Mouse (Mus musculus) adrenal gland, postnatal 4 days (tissue): ENCODE measurements around the gene Srebf1. TPM values are rescaled to one million over a fixed set of nuclear protein-coding genes. Genes with fewer than 3 reads are reported as not detected.
A peak's percentile ranks its signal among the peaks of the same experiment; 100 is the strongest.

Experiments used
- DNase-seq, 2 experiments: peaks; one replicate each; pipeline ENCODE4 v3.0.0; 2021 to 2022; ENCODE audit warnings: low spot score in 2 of 2, mixed read lengths in 2 of 2
- total RNA-seq, 2 experiments: library from RNA; stranded (reverse); gene quantifications; 2 replicates each; pipeline ENCODE4 v1.2.3; 2021

The Srebf1 gene
- total RNA-seq, 2 experiments from 2014 or later = 135 to 160 TPM

DNA sequence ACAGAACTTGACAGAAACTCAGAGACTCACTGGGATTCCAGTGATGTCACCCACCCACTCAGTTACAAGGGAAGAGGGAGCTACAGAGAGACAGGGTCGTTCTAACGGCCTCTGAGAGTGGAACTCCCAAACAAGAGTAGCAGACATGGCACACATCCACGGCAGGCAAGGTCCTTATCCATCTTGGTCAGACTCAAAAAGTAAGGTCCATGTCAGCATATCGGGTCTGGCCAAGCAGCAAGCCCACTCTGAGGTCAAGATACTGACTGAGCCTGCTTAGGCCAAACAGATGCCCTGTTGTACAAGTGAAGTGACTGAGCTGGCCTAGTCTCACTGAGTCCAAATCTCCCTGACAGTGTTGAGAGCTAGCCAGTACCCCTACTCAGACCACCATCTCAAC is 13.7 kb downstream of the Srebf1 start:
- no peak for DNase-seq

DNA sequence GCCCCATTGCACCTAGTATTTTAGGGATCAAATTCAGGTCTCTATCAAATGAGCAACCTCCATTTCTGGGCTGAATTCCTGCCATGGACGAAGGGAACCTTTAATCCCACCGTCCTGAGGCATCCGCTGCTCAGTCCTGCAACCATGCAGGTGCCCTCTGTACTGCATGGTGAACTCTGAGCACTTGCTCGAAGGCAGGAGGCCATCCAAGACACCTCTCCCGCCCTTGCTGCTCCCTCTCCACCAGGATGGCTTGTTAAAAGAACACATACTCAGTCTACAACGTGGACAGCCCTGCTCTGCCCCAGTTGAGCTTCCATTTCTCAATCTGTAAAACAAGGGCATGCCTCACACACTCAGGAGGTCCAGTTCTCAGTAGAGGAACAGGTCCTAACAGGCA is 14.2 kb downstream of the Srebf1 start:
- no peak for DNase-seq

DNA sequence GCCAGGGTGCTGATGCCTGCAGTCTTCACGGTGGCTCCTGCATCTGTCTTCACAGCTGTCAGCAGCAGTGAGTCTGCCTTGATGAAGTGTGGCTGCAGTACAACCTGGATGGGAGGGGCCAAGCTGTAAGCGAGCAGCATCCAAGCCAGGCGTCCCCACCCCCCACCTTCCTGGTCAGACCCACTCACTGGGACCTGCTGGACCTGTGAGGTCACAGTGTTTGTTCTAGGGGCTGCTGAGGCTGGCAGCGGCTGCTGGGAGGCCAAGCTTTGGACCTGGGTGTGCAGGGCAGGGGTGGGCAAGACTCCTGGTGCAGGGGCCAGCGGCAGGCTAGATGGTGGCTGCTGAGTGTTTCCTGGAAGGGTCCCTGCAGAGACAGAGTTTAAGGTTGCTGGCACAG is 16.2 kb downstream of the Srebf1 start:
- no peak for DNase-seq

DNA sequence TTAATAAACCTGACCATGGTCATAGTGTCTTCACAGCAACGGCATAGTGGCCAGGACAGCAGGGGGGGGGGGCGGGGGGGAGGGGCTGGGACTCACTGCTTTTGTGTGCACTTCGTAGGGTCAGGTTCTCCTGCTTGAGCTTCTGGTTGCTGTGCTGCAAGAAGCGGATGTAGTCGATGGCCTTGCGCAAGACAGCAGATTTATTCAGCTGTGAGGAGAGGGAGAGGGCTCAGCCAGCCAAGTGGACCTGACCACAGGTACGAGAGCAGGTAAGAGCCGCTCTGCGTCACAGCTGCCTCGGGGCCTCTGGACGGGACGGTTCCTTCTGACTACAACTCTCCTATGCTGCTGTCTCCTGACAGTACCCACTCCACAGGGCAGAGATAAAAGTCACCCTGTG is 17.4 kb downstream of the Srebf1 start:
- no peak for DNase-seq

DNA sequence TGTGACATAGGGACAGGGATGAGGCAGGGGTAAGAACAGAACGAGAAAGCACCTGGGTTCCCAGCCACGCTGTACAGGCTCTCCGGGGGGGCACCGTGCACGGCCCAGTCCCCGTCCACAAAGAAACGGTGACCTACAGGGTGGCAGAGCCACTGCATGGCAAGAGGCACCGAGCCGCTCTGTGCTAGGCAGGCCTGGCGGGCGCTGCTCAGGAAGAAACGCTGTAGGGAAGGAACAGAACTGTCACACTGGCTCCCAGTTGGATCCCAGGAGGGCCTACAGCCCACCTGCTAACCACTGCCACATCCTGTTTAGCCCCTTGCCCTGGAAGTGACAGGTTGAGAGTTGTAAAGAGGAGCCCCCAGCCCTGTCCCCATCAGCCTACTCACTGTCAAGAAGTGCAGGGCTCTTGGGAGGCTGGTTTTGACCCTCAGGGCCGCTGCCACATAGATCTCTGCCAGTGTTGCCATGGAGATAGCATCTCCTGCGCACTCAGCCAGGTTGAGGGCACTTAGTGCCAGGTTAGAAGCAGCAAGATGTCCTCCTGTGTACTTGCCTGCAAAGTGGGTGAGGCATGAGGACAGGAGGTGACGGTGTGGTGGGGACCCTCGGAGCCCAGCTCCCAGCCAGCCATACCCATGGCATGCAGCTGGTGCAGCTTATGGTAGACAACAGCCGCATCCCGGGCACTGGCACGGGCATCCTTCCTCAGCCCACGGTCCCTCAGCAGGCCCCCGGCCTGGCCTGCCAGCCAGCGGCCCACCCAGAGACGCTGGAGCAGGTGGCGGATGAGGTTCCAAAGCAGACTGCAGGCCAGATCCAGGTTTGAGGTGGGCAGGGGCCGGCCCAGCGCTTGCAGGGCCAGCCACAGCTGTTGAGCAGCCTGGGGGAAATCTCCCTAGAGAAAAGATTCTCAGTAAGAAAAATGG is 19.4 kb downstream of the Srebf1 start:
- DNase-seq = no peak

DNA sequence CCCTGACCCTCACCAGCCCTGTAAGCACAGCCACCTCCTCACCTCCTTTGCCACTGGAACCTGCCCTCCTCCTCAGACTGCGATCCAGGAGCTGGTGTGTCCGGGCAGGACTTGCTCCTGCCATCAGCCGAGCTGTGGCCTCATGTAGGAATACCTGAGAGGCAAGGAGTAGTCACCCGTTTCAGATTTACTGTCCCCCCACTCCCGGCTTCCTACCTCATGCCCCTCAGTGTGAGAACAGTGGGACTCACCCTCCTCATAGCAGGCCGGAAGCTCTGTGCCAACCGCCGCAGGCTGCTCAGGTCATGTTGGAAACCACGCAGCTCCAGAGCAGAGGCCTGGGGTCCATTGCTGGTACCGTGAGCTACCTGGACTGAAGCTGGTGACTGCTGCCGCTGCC is 22.0 kb downstream of the Srebf1 start:
- no peak for DNase-seq

DNA sequence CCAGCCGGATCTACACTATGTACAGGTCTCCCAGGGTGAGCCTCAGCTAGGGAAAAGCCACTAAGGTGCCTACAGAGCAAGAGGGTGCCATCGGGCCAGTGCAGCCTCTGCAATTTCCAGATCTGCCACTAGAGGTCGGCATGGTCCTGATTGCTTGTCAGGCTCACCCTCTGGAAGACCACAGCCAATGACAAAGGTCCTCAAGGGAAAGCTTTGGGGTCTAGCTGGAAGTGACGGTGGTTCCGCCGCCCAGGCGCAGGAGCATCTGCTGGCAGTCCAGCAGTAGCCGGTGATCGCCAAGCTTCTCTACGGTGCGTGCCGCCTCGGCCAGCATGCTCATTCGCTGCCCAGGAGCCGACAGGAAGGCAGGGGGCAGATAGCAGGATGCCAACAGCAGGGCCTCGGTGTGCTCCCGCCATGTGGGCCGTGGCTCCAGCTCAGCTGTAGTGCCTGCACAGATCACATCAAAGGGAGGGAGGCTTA is 22.6 kb downstream of the Srebf1 start:
- peak; percentile 77 to 83 for DNase-seq

DNA sequence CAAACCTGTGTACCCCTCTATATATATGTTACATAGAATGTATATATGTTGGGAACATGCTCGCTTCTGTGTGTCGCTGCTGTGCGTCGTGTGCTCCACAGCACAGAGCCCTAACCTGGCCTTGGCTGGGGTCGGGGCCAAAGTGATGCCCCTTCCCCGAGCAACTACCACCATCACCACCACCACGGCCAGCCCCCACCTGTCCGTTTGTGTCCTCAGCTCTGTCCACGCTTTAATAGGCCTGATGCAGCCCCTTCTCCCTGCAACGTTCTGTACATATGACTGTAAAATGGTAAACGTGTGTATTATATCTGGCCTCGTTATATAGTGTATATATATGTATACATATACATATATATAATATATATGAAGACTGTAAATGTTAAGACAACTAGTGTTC is 23.7 kb downstream of the Srebf1 start:
- no peak for DNase-seq

DNA sequence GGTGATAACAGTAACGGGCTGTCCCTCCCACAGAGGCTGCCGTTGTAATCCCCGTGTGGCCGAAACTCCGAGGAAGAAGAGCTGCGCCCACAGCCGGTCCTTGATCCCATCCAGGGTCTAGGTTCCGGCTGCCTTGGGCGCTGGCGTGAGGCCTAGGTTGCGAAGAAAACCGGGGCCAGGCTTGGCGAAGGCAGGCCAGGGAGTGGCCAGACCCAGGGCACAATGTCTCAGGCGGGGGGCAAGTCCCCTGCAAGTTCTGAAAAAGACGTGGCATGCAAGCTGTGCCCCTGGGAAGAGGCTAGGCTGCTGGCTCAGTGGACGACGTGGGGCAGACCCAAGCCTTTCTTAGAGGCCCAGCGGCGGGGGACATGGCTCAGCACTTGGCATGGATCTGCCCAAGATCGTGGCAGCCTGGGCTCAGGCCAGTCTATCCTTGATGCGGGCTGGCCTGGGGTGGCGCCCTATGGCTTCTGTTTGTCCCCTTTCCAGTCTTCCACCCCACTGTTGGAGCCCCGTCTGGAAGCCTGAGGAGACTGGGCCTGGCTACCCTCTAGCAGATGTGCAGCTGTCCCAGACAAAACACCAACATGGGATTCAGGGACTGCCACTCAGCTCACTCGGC is 24.3 kb downstream of the Srebf1 start:
- DNase-seq = no peak

DNA sequence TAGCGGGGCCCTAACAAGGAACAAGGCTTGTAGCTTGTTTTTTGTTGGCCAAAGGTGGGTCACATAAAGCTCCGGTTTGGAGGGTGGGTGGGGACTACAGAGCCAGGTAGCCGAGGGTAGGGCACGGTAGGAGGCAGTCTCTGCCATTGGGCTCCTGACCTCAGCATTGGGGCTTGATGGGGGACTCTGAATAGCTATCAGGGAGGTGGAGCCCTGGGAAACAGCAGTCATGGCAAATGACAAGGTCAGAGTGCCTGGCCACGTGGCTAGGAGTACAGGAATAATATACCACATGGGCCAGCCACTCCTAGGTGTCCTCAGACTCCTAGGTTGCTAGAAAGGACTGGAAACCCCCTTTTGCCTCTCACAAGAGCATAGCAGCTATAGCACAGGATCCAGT is 26.0 kb downstream of the Srebf1 start:
- DNase-seq = no peak

DNA sequence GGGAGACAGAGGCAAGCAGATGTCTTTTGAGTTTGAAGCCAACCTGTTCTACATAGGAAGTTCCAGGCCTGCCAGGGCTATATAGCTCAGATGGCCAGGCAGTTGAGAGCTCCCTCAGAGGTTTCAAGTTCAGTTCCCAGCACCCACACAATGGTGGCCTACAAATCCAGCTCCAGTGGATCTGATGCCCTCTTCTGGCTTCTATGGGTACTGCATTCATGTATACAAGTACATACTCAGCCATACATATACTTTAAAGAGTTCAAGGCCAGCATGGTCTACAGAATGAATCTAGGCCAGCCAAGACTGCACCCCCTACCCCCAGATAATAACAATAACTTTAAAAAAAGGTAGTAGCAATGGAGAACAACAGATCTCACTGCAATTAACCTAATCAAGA is 27.3 kb downstream of the Srebf1 start:
- DNase-seq = no peak

DNA sequence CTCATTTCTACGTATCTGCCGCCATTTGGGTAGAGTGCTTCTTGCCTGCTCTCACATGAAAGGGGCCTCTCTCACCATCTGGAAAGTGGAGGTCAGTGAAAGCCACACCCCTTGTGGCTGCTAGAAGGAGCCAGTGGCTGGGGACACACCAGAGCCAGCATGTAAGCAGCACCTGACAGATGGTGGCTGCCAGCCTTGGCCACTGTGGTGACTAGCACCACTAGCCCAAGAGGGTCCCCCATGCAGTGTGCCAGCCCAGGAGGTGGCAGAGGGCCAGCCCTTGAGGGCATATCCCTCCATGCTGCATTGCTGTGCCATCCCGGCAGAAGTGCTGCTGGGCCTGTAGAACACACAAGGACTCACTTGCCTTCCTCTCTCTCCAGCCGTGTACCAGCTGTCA is 28.8 kb downstream of the Srebf1 start:
- no peak for DNase-seq

DNA sequence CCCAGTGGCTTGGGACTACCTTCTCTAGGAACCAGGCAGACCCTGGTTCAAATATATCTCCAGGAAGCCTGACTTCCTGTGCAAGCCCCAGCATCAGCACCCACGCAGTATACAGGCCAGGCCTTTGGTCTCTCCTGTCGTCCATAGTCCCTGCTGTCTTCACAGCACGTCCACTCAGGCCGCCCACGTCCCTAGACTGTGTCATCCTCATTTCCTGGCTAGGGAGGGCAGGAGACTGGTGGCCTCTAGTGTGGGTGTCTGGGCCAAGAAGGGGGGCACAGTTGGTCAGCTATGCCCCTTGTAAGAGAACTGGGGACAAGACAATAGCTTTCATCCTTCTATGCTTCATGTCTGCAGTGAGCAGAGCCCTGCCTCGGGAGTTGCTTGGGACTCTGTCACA is 29.8 kb downstream of the Srebf1 start:
- no peak for DNase-seq

DNA sequence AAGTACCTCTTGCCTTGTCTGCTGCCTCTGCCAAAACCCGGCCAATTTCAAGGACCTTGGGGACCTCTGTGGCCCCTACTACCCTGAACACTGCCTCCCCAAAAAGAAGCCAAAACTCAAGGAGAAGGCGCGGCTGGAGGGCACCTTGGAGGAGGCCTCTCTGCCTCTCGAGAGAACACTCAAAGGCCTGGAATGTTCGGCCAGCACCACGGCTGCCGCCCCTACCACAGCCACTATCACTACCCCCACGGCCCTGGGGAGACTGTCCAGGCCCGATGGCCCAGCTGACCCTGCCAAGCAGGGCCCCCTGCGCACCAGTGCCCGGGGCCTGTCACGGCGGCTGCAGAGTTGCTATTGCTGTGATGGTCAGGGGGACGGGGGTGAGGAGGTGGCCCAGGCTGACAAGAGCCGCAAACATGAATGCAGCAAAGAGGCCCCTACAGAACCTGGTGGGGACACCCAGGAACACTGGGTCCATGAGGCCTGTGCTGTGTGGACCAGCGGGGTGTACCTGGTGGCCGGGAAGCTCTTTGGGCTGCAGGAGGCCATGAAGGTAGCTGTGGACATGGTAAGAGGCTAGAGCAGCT is 32.2 kb downstream of the Srebf1 start:
- no peak for DNase-seq

DNA sequence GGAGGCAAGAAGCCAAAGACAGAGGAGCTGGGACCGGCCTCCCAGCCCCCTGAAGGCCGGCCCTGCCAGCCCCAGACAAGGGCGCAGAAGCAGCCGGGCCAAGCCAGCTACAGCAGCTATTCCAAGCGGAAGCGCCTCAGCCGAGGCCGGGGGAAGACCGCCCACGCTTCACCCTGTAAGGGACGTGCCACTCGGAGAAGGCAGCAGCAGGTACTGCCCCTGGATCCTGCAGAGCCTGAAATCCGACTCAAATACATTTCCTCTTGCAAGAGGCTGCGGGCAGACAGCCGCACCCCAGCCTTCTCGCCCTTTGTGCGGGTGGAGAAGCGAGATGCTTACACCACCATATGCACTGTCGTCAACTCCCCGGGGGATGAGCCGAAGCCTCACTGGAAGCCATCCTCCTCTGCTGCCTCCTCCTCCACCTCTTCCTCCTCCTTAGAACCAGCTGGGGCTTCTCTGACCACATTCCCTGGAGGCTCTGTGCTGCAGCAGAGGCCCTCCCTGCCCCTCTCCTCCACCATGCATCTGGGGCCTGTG is 32.8 kb downstream of the Srebf1 start:
- DNase-seq = no peak

DNA sequence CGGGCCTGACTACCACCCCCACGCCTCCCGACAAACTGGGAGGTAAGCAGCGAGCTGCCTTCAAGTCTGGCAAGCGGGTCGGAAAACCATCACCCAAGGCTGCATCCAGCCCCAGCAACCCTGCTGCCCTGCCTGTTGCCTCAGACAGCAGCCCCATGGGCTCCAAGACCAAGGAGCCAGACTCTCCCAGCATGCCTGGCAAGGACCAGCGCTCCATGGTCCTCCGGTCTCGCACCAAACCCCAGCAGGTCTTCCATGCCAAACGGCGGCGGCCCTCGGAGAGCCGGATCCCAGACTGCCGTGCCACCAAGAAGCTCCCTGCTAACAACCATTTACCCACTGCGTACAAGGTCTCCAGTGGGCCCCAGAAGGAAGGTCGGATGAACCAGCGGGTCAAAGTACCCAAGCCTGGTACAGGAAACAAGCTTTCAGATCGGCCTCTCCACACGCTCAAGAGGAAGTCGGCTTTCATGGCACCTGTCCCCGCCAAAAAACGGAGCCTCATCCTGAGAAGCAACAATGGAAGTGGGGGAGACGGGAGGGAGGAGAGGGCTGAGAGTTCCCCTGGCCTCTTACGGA is 34.0 kb downstream of the Srebf1 start:
- DNase-seq = no peak

DNA sequence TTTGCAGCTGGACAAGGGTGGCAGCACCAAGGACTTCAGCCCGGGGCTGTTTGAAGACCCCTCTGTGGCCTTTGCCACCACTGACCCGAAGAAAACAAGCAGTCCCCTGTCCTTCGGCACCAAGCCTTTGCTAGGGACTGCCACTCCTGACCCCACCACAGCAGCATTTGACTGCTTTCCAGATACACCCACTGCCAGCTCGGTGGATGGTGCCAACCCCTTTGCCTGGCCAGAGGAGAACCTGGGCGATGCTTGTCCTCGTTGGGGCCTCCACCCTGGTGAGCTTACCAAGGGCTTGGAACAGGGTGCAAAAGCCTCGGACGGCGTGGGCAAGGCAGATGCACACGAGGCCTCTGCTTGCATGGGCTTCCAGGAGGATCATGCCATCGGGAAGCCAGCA is 35.3 kb downstream of the Srebf1 start:
- no peak for DNase-seq

DNA sequence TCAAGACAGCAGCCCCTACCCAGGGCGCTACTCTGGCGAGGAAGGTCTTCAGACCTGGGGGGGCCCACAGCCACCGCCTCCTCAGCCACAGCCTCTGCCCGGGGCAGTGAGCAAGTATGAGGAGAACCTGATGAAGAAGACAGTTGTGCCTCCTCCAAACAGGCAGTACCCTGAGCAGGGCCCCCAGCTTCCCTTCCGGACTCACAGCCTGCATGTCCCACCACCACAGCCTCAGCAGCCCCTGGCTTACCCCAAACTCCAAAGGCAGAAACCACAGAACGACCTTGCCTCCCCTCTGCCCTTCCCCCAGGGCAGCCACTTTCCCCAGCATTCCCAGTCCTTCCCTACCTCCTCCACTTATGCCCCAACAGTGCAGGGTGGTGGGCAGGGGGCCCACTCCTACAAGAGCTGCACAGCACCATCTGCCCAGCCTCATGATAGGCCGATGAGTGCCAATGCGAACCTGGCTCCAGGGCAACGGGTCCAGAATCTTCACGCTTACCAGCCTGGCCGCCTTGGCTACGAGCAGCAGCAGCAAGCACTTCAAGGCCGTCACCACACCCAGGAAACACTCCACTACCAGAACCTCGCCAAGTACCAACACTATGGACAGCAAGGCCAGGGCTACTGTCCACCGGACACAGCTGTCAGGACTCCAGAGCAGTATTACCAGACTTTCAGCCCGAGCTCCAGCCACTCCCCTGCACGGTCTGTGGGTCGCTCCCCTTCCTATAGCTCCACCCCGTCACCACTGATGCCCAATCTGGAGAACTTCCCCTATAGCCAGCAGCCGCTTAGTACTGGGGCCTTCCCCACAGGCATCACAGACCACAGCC is 36.8 kb downstream of the Srebf1 start:
- no peak for DNase-seq

DNA sequence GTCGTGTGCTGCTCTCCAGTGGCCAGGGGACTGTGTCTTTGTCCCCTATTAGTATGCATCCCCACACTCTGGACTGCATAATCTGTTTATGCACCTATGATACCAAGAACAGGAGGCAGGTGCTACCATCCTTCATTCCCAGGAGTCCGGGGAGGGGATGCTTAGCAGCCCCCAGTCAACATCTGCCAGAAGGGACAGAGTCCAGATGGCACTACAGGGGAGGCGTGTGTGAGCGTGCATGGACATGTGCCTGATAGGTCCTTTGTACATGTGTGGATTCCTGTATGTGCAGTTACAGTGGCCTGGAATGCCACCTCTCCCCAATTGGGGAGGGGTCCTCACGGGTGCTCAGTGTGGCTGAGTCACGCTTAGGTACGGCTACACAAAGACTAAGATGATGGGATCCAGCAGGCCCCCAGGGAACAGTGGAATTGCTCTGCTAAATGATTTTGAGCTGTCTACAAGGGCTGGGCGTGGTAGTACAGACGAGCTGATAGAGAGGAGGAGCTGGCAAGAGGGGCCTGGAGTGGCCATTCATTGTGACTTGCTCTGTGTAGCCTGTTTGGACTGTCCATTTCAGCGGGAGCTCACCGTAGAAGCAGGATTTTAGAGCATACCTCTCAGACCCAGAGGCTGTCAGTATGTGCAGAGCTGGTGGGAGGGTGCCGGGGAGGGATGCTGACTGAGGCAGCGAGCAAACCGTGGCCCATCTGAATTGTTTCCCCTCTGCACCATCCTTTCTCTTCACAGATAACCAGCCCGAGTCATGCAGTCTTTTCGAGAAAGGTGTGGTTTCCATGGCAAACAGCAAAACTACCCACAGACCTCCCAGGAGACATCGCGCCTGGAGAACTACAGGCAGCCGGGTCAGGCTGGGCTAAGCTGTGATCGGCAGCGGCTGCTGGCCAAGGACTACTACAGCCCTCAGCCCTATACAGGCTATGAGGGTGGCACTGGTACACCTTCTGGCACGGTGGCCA is 37.7 kb downstream of the Srebf1 start:
- no peak for DNase-seq

DNA sequence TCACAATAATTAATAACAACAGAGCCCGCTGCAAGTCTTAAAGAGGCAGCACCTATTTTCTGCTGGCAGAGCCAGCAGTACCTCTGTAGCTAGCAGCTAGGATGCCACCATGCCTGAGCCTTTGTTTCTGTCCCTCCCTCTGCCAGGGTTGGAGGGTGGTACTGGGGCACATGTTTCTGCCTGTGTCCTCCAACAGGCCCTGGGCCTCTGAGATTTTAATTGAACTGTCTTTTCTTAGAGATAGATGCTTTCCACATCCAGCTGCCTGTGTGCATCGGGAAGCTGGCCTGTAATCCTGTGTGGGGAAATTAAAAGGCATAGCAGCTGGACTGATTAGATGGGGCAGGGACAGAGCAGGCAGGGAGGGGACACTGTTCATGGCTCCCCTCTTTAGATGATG is 39.6 kb downstream of the Srebf1 start:
- DNase-seq = no peak
